Mouse (Mus musculus): ENCODE measurements around the gene Galp.

- TF ChIP-seq CTCF (IDR thresholded peaks at IDR 0.05; ENCODE audit: low read depth, low read length) (no peak), POLR2A (IDR thresholded peaks at IDR 0.05; ENCODE audit: borderline replicate concordance, low read depth, low read length) (no peak)
Observed at GRCm38 (mm10) chr7:6164671-6165070, 32.2 kb upstream of the Galp start.

All from bone marrow macrophage, adult 2 months (primary cell).